Mouse (Mus musculus): ENCODE data around the gene Lrrfip1. TPM values are rescaled to one million over a fixed set of nuclear protein-coding genes. Genes with fewer than 3 reads are reported as not detected.

Gene Lrrfip1
- total RNA-seq, 2 experiments from 2014 or later: 247 to 265 TPM

DNA sequence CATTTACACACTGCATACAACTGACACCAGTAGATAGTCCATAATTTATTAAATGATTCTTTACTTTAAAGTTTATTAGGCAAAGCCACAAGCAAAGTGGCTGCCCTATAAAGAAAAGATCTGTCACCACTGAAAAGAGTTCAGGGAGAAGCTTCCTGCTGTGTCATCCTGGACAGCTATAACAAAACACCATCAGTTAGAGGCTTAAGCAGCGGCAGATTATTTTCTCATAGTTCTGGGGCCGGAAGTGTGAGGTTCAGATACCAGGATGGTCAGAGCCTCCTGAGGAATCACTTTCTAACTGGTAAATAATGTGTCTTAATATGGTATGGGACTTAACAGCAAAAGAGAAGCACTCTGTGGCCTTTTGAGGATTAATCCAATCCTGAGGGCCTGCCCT lies 153.0 kb downstream of the Lrrfip1 start:
- DNase-seq: no peak

- DNase-seq: no peak
Measured at GRCm38 (mm10) chr1:91166798-91167197, 168.3 kb downstream of the Lrrfip1 start.

- no peak for DNase-seq
Measured at GRCm38 (mm10) chr1:91169157-91169556, 170.6 kb downstream of the Lrrfip1 start.

- DNase-seq: no peak
Measured at GRCm38 (mm10) chr1:91174796-91175195, 176.3 kb downstream of the Lrrfip1 start.

DNA sequence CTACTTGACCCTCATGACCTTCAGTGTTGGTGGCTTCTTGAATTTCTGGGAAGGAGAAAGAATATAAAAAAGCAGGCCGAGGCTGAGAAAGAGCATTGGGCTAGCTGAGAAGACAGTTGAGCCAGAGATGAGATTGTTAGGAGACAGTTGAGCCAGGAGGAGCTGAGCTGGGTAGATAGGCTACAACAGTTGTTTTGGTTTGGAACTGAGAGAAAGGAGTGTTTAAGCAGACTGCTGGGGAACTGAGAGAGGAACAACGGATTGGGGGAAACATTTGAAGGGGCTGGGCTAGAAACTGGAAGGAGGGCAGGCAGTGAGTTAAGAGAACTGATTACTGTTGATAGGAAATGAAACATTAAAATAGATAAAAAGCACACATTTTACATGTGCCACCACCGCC lies 177.5 kb downstream of the Lrrfip1 start:
- no peak for DNase-seq

- no peak for DNase-seq
Measured at GRCm38 (mm10) chr1:91176871-91177270, 178.3 kb downstream of the Lrrfip1 start.

Other genes starting within 250 kb of the Lrrfip1 start
- gene Col6a3, start 154.8 kb upstream of the Lrrfip1 start, total RNA-seq (2021): 100 to 1,000 TPM; 299 to 378 TPM
- gene Mlph, start 83.7 kb upstream of the Lrrfip1 start, total RNA-seq (2021): under 1 TPM; 0.31 to 0.50 TPM
- gene Prlh, start 45.6 kb upstream of the Lrrfip1 start, total RNA-seq (2021): not detected
- gene Rab17, start 29.1 kb upstream of the Lrrfip1 start, total RNA-seq (2021): not detected
- under 1 TPM in 1 of 2 experiments, not detected in 1; 0.16 TPM for gene Rbm44, start 146.4 kb downstream of the Lrrfip1 start, total RNA-seq (2021)
- gene Ramp1, start 181.1 kb downstream of the Lrrfip1 start, total RNA-seq (2021): 10 to 100 TPM; 43.7 to 47.1 TPM